In genomic region chr19:53893711-53894171, GRCm38 (mm10) we compare ENCODE assay signal across 8 mouse cellular contexts. TPM values are rescaled to one million over a fixed set of nuclear protein-coding genes. Genes with fewer than 3 reads are reported as not detected.
DNase-seq lines count a peak whose midpoint lies in the region; ATAC-seq and TF ChIP-seq lines count a peak whose summit lies in the region.

No protein-coding gene starts in this region.

- 56% methylated on average over 3 of the region's 3 CpGs for WGBS in heart, postnatal 0 days
- 47% methylated on average over 3 of the region's 3 CpGs for WGBS in lung, embryonic 15.5 days
- WGBS in midbrain, embryonic 16.5 days: 84% methylated on average over 3 of the region's 3 CpGs

- no peak overlapping the region; the same call in 1 of the 2 replicates for H3K4me2 ChIP-seq in heart, postnatal 0 days (ENCODE audit: low read depth, low read length)
- H3K4me2 ChIP-seq in lung, embryonic 15.5 days: no peak overlapping the region
- no peak overlapping the region for H3K4me2 ChIP-seq in midbrain, embryonic 16.5 days (ENCODE audit: low read length)

- TF ChIP-seq EP300 in heart, postnatal 0 days (IDR thresholded peaks at IDR 0.05; ENCODE audit: low read depth): no peak

- H3K4me3 ChIP-seq in heart, postnatal 0 days (ENCODE audit: low read depth, low read length): no peak overlapping the region
- H3K4me3 ChIP-seq in lung, embryonic 15.5 days: no peak overlapping the region
- H3K4me3 ChIP-seq in midbrain, embryonic 16.5 days (ENCODE audit: low read depth, low read length): no peak overlapping the region

- no peak for TF ChIP-seq CTCF in heart, postnatal 0 days (IDR thresholded peaks at IDR 0.05; ENCODE audit: low read depth)

- H3K4me1 ChIP-seq in heart, postnatal 0 days (ENCODE audit: control insufficient read depth, insufficient read depth): peaks cover 40% of the 10 kb centered on the region
- peaks cover 44% of the 10 kb centered on the region for H3K4me1 ChIP-seq in lung, embryonic 15.5 days
- no peaks in the 10 kb centered on the region for H3K4me1 ChIP-seq in midbrain, embryonic 16.5 days (ENCODE audit: control insufficient read depth, insufficient read depth, low read length)

- peak; percentile 66 for DNase-seq in urinary bladder, postnatal 14 days (ENCODE audit: low spot score)
- no peak for DNase-seq in urinary bladder, adult 2 months (ENCODE audit: low spot score)
- no peak for DNase-seq in heart, postnatal 0 days (ENCODE audit: low spot score)
- DNase-seq in thymus, postnatal 14 days: peak; percentile 80
- no peak for DNase-seq in layer of hippocampus, adult 9-11 months
- DNase-seq in cerebellum, adult 9-10 months: no peak

- peak overlapping the region; percentile 68 for H3K27ac ChIP-seq in heart, postnatal 0 days (ENCODE audit: low read depth)
- 0 out of 2 replicates have a peak overlapping the region, but pooled peaks have one; percentile 82 for H3K27ac ChIP-seq in lung, embryonic 15.5 days
- H3K27ac ChIP-seq in midbrain, embryonic 16.5 days (ENCODE audit: low read length): no peak overlapping the region

- no peak overlapping the region for H3K9ac ChIP-seq in heart, postnatal 0 days (replicated peaks; ENCODE audit: low read depth, low read length)
- H3K9ac ChIP-seq in lung, embryonic 15.5 days: no peak overlapping the region
- H3K9ac ChIP-seq in midbrain, embryonic 16.5 days (ENCODE audit: low read depth, low read length): no peak overlapping the region

- no peaks in the 10 kb centered on the region for H3K36me3 ChIP-seq in heart, postnatal 0 days (replicated peaks; ENCODE audit: control insufficient read depth, insufficient read depth, low read length)
- no peaks in the 10 kb centered on the region for H3K36me3 ChIP-seq in lung, embryonic 15.5 days
- no peaks in the 10 kb centered on the region for H3K36me3 ChIP-seq in midbrain, embryonic 16.5 days (ENCODE audit: control insufficient read depth, insufficient read depth, low read length)

- ATAC-seq in heart, postnatal 0 days (ENCODE audit: insufficient read depth, low read depth): no peak
- no peak for ATAC-seq in lung, embryonic 15.5 days (ENCODE audit: borderline replicate concordance, extremely low read depth, low FRiP score, low TSS enrichment)
- ATAC-seq in midbrain, embryonic 16.5 days: no peak

- H3K27me3 ChIP-seq in heart, postnatal 0 days (ENCODE audit: control insufficient read depth, insufficient read depth, low read length): no peaks in the 10 kb centered on the region
- H3K27me3 ChIP-seq in lung, embryonic 15.5 days: no peaks in the 10 kb centered on the region
- H3K27me3 ChIP-seq in midbrain, embryonic 16.5 days (ENCODE audit: control insufficient read depth, insufficient read depth, low read depth, low read length): no peaks in the 10 kb centered on the region

- no peaks in the 10 kb centered on the region for H3K9me3 ChIP-seq in heart, postnatal 0 days (replicated peaks; ENCODE audit: control insufficient read depth, low read length)
- H3K9me3 ChIP-seq in lung, embryonic 15.5 days: no peaks in the 10 kb centered on the region
- H3K9me3 ChIP-seq in midbrain, embryonic 16.5 days (replicated peaks; ENCODE audit: control insufficient read depth, low read length, poor library complexity, severe bottlenecking): no peaks in the 10 kb centered on the region

RNA-seq across cellular contexts. Expression of gene Pdcd4, which starts 1.7 kb away (rescaled TPM):
- polyA plus RNA-seq in urinary bladder, adult 2 months (2012; rRNA removed): 81.3 and 100 TPM in 2 replicates
- 4.2 and 5.5 TPM in 2 replicates for total RNA-seq in heart, postnatal 0 days (2014; rRNA removed; ENCODE audit: low replicate concordance)
- 28.6 and 34.8 TPM in 2 replicates for polyA plus RNA-seq in heart, postnatal 0 days (2015; fragmentation: Nextera tagmentation; extraction: Ambion mirVana)
- polyA plus RNA-seq in lung, embryonic 15.5 days (2015; fragmentation: Nextera tagmentation; extraction: Ambion mirVana): 87.7 and 89.7 TPM in 2 replicates
- polyA plus RNA-seq in midbrain, embryonic 16.5 days (2015; fragmentation: Nextera tagmentation; extraction: Ambion mirVana): 65.1 and 69.8 TPM in 2 replicates

RNA-seq across cellular contexts. Expression of gene Shoc2, which starts 50.4 kb away (rescaled TPM):
- 27.2 and 30.1 TPM in 2 replicates for polyA plus RNA-seq in urinary bladder, adult 2 months (2012; rRNA removed)
- total RNA-seq in heart, postnatal 0 days (2014; rRNA removed; ENCODE audit: low replicate concordance): 38.0 and 48.6 TPM in 2 replicates
- polyA plus RNA-seq in heart, postnatal 0 days (2015; fragmentation: Nextera tagmentation; extraction: Ambion mirVana): 20.1 and 22.1 TPM in 2 replicates
- polyA plus RNA-seq in lung, embryonic 15.5 days (2015; fragmentation: Nextera tagmentation; extraction: Ambion mirVana): 41.6 and 43.6 TPM in 2 replicates
- polyA plus RNA-seq in midbrain, embryonic 16.5 days (2015; fragmentation: Nextera tagmentation; extraction: Ambion mirVana): 60.8 and 63.0 TPM in 2 replicates

RNA-seq across cellular contexts. Expression of gene Bbip1, which starts 50.7 kb away (rescaled TPM):
- 33.4 and 37.1 TPM in 2 replicates for polyA plus RNA-seq in urinary bladder, adult 2 months (2012; rRNA removed)
- 32.1 and 45.5 TPM in 2 replicates for total RNA-seq in heart, postnatal 0 days (2014; rRNA removed; ENCODE audit: low replicate concordance)
- polyA plus RNA-seq in heart, postnatal 0 days (2015; fragmentation: Nextera tagmentation; extraction: Ambion mirVana): 74.2 and 78.3 TPM in 2 replicates
- 58.0 and 58.9 TPM in 2 replicates for polyA plus RNA-seq in lung, embryonic 15.5 days (2015; fragmentation: Nextera tagmentation; extraction: Ambion mirVana)
- 135 and 152 TPM in 2 replicates for polyA plus RNA-seq in midbrain, embryonic 16.5 days (2015; fragmentation: Nextera tagmentation; extraction: Ambion mirVana)

Comparison
In these comparisons a context has a peak if more than half of its experiments do, and no peak if none do; other contexts are left out.
1. DNase-seq: peak in urinary bladder, postnatal 14 days (single experiment) and thymus, postnatal 14 days (single experiment); none in urinary bladder, adult 2 months (single experiment), heart, postnatal 0 days (single experiment), layer of hippocampus, adult 9-11 months (single experiment) and cerebellum, adult 9-10 months (single experiment).